In the genomic region with DNA sequence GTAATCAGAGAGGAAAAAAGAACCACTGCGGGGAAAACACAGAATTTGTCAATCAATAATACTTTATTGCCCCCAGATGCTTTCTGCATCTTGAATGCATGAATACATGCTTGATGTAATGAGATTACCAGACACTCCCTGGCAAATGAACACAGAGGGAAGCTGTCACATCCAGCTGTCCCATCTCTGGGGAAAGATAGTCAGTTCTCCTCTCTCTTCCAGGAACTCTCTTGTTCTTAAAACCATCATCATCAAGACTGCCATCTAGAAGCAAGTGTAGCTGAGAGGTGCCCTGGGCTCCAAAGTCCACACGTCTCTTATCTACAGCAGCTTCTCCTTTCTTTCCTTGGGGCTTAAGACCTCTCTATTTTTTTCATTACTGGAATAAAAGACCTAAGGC, we compare ENCODE assay signal across 26 mouse cellular contexts. TPM values are rescaled to one million over a fixed set of nuclear protein-coding genes. Genes with fewer than 3 reads are reported as not detected.
A peak's percentile ranks its signal among the peaks of the same experiment; 100 is the strongest.
DNase-seq lines count a peak whose midpoint lies in the region; ATAC-seq and TF ChIP-seq lines count a peak whose summit lies in the region.
"Had no signal": no experiment of that assay in that cellular context is flagged by ENCODE, and none has a peak within 500 bp of the region (broad histone marks: within the 10 kb centered on the region; RNA-seq: fewer than 3 reads in every experiment).

No protein-coding gene starts in this region.

- peak; percentile 26 for DNase-seq in embryonic facial prominence, embryonic 14.5 days (ENCODE audit: low spot score)
- DNase-seq in embryonic facial prominence, embryonic 10.5 days (ENCODE audit: low spot score), result no peak
- DNase-seq in heart, adult 8-10 months (ENCODE audit: low spot score), result peak; percentile 28
- DNase-seq in lung, embryonic 14.5 days, result peak; percentile 33
- no peak for DNase-seq in lung, postnatal 25 days (ENCODE audit: low spot score)
- DNase-seq in frontal cortex, postnatal 10 days (ENCODE audit: low spot score in 2 of 2), result no peak
- DNase-seq: adrenal gland, adult 8-10 months; adrenal gland, postnatal 36 days; B cell, adult 2 months; cerebellum, adult 2 months; cerebellum, postnatal 10 days; embryo, embryonic 11 days; forebrain, postnatal 0 days; gastrocnemius, postnatal 10 days; kidney, adult 18-20 months had no signal

- no peak overlapping the region for H3K9ac ChIP-seq in embryonic facial prominence, embryonic 14.5 days (ENCODE audit: low read depth, low read length)
- H3K9ac ChIP-seq in heart, embryonic 12.5 days, result no peak overlapping the region
- no peak overlapping the region for H3K9ac ChIP-seq in lung, embryonic 14.5 days
- H3K9ac ChIP-seq: embryonic facial prominence, embryonic 12.5 days; forebrain, embryonic 13.5 days; forebrain, postnatal 0 days; hindbrain, embryonic 12.5 days had no signal

- H3K27me3 ChIP-seq in embryonic facial prominence, embryonic 14.5 days (replicated peaks; ENCODE audit: control insufficient read depth, insufficient read depth, low read length), result no peaks in the 10 kb centered on the region
- no peaks in the 10 kb centered on the region for H3K27me3 ChIP-seq in embryonic facial prominence, embryonic 10.5 days (replicated peaks; ENCODE audit: low read depth, poor library complexity, severe bottlenecking)
- H3K27me3 ChIP-seq in heart, embryonic 12.5 days (replicated peaks), result no peaks in the 10 kb centered on the region
- H3K27me3 ChIP-seq in lung, embryonic 14.5 days (ENCODE audit: insufficient read depth, low read length), result no peaks in the 10 kb centered on the region
- H3K27me3 ChIP-seq: embryonic facial prominence, embryonic 12.5 days; forebrain, embryonic 13.5 days; hindbrain, embryonic 12.5 days had no signal

- ATAC-seq in embryonic facial prominence, embryonic 14.5 days (ENCODE audit: low read depth), result no peak
- no peak for ATAC-seq in heart, embryonic 12.5 days (ENCODE audit: insufficient number of reproducible peaks, low FRiP score)
- no peak for ATAC-seq in lung, embryonic 14.5 days (ENCODE audit: insufficient read depth)
- ATAC-seq: CD4-positive, CD25-positive, alpha-beta regulatory T cell, adult 4 months; forebrain, embryonic 13.5 days; forebrain, postnatal 0 days; hindbrain, embryonic 16.5 days; inflammation-experienced regulatory T-cells, adult 6 months had no signal

- H3K4me1 ChIP-seq in embryonic facial prominence, embryonic 14.5 days (ENCODE audit: control insufficient read depth, insufficient read depth, low read length), result peaks cover 8% of the 10 kb centered on the region
- H3K4me1 ChIP-seq in embryonic facial prominence, embryonic 10.5 days, result peaks cover 20% of the 10 kb centered on the region
- H3K4me1 ChIP-seq in heart, embryonic 12.5 days (replicated peaks), result no peaks in the 10 kb centered on the region
- peaks cover 4% of the 10 kb centered on the region; the same call in 1 of the 2 replicates for H3K4me1 ChIP-seq in lung, embryonic 14.5 days (ENCODE audit: insufficient read depth)
- H3K4me1 ChIP-seq: hindbrain, embryonic 12.5 days had no signal

- H3K4me2 ChIP-seq in embryonic facial prominence, embryonic 14.5 days (ENCODE audit: low read depth, low read length), result no peak overlapping the region
- no peak overlapping the region for H3K4me2 ChIP-seq in heart, embryonic 12.5 days
- no peak overlapping the region for H3K4me2 ChIP-seq in lung, embryonic 14.5 days
- H3K4me2 ChIP-seq: embryonic facial prominence, embryonic 12.5 days; forebrain, embryonic 13.5 days; heart, embryonic 11.5 days; hindbrain, embryonic 12.5 days had no signal

- H3K4me3 ChIP-seq in embryonic facial prominence, embryonic 14.5 days (ENCODE audit: low read depth, low read length), result no peak overlapping the region
- no peak overlapping the region for H3K4me3 ChIP-seq in embryonic facial prominence, embryonic 10.5 days
- no peak overlapping the region for H3K4me3 ChIP-seq in heart, embryonic 12.5 days
- no peak overlapping the region for H3K4me3 ChIP-seq in lung, embryonic 14.5 days (ENCODE audit: low read depth, low read length)
- H3K4me3 ChIP-seq: embryonic facial prominence, embryonic 12.5 days; forebrain, embryonic 13.5 days; hindbrain, embryonic 12.5 days had no signal

- H3K9me3 ChIP-seq in embryonic facial prominence, embryonic 14.5 days (ENCODE audit: control insufficient read depth, low read length), result no peaks in the 10 kb centered on the region
- no peaks in the 10 kb centered on the region for H3K9me3 ChIP-seq in embryonic facial prominence, embryonic 10.5 days
- H3K9me3 ChIP-seq in heart, embryonic 12.5 days (replicated peaks), result no peaks in the 10 kb centered on the region
- no peaks in the 10 kb centered on the region for H3K9me3 ChIP-seq in lung, embryonic 14.5 days (ENCODE audit: low read depth, low read length)
- H3K9me3 ChIP-seq: embryonic facial prominence, embryonic 12.5 days; forebrain, embryonic 13.5 days; G1E; hindbrain, embryonic 12.5 days had no signal

- H3K36me3 ChIP-seq in embryonic facial prominence, embryonic 14.5 days (ENCODE audit: control insufficient read depth, insufficient read depth, low read length), result no peaks in the 10 kb centered on the region
- no peaks in the 10 kb centered on the region for H3K36me3 ChIP-seq in embryonic facial prominence, embryonic 10.5 days (replicated peaks)
- H3K36me3 ChIP-seq in heart, embryonic 12.5 days, result no peaks in the 10 kb centered on the region
- H3K36me3 ChIP-seq in lung, embryonic 14.5 days (ENCODE audit: insufficient read depth), result no peaks in the 10 kb centered on the region
- H3K36me3 ChIP-seq: embryonic facial prominence, embryonic 12.5 days; G1E; hindbrain, embryonic 12.5 days had no signal

- H3K27ac ChIP-seq in embryonic facial prominence, embryonic 14.5 days (replicated peaks; ENCODE audit: low read depth, low read length), result no peak overlapping the region
- no peak overlapping the region for H3K27ac ChIP-seq in embryonic facial prominence, embryonic 10.5 days (replicated peaks)
- no peak overlapping the region for H3K27ac ChIP-seq in heart, embryonic 12.5 days (ENCODE audit: poor library complexity, severe bottlenecking)
- no peak overlapping the region for H3K27ac ChIP-seq in lung, embryonic 14.5 days (ENCODE audit: low read depth)
- H3K27ac ChIP-seq: embryonic facial prominence, embryonic 12.5 days; forebrain, embryonic 13.5 days; hindbrain, embryonic 12.5 days had no signal

- TF ChIP-seq CTCF in lung, embryonic 14.5 days (IDR thresholded peaks at IDR 0.05; ENCODE audit: low read depth), result no peak

- 54% methylated on average over 2 of the region's 2 CpGs for WGBS in embryonic facial prominence, embryonic 14.5 days
- WGBS in embryonic facial prominence, embryonic 10.5 days, result 85% methylated on average over 2 of the region's 2 CpGs
- WGBS in heart, embryonic 12.5 days, result 69% methylated on average over 2 of the region's 2 CpGs
- WGBS in lung, embryonic 14.5 days, result 46% methylated on average over 2 of the region's 2 CpGs

RNA-seq across cellular contexts. Expression of a gene that starts 21.9 kb away (rescaled TPM):
- not detected in 2 replicates for polyA plus RNA-seq in embryonic facial prominence, embryonic 14.5 days (2014; fragmentation: Nextera tagmentation; extraction: Ambion mirVana)
- polyA plus RNA-seq in embryonic facial prominence, embryonic 10.5 days (2016; fragmentation: Nextera tagmentation; extraction: Ambion mirVana), result 0.22 and 0.38 TPM in 2 replicates
- not detected for total RNA-seq in heart, adult 8-10 months (2022)
- polyA plus RNA-seq in heart, embryonic 12.5 days (2016; fragmentation: Nextera tagmentation; extraction: Ambion mirVana), result 0.04 and 0.28 TPM in 2 replicates
- not detected in 2 replicates for polyA plus RNA-seq in lung, embryonic 14.5 days (2014; fragmentation: Nextera tagmentation; extraction: Ambion mirVana)
- total RNA-seq: adrenal gland, adult 8-10 months; adrenal gland, postnatal 36 days; gastrocnemius, postnatal 10 days; heart, postnatal 36 days had no signal
- polyA plus RNA-seq: heart, embryonic 16.5 days had no signal

Comparison
In these comparisons a context has a peak if more than half of its experiments do, and no peak if none do; other contexts are left out.
1. DNase-seq: peak in embryonic facial prominence, embryonic 14.5 days (single experiment), heart, adult 8-10 months (single experiment) and lung, embryonic 14.5 days (single experiment); none in embryonic facial prominence, embryonic 10.5 days (single experiment), lung, postnatal 25 days (single experiment) and frontal cortex, postnatal 10 days (0 of 2).